Mouse (Mus musculus): ENCODE data around the gene Sgpl1. TPM values are rescaled to one million over a fixed set of nuclear protein-coding genes. Genes with fewer than 3 reads are reported as not detected.

The Sgpl1 gene
- polyA plus RNA-seq, 1 experiment from 2014 or later: 33.7 TPM

- H3K4me2 ChIP-seq (replicated peaks; ENCODE audit: low read depth, low read length): no peak overlapping the region
- H3K36me3 ChIP-seq (ENCODE audit: insufficient read depth, low read length): no peaks in the 10 kb centered on the region
- no peaks in the 10 kb centered on the region for H3K4me1 ChIP-seq (ENCODE audit: insufficient read depth, low read depth, low read length)
- ATAC-seq (peak; percentile 47), DNase-seq (ENCODE audit: low spot score) (peak; percentile 5)
- no peaks in the 10 kb centered on the region for H3K27me3 ChIP-seq (replicated peaks; ENCODE audit: insufficient read depth, low read length)
- H3K9me3 ChIP-seq (ENCODE audit: low read length): no peaks in the 10 kb centered on the region
- H3K9ac ChIP-seq (replicated peaks; ENCODE audit: low read depth): no peak overlapping the region
- H3K27ac ChIP-seq (ENCODE audit: low read length): no peak overlapping the region
- no peak overlapping the region for H3K4me3 ChIP-seq (ENCODE audit: low read depth, low read length)
- 22% methylated on average over 13 of the region's 13 CpGs for WGBS
- TF ChIP-seq CTCF (IDR thresholded peaks at IDR 0.05) (no peak), EP300 (IDR thresholded peaks at IDR 0.05) (no peak)
These were observed 78.3 kb downstream of the Sgpl1 start for GRCm38 (mm10) chr10:61069248-61069647.

DNA sequence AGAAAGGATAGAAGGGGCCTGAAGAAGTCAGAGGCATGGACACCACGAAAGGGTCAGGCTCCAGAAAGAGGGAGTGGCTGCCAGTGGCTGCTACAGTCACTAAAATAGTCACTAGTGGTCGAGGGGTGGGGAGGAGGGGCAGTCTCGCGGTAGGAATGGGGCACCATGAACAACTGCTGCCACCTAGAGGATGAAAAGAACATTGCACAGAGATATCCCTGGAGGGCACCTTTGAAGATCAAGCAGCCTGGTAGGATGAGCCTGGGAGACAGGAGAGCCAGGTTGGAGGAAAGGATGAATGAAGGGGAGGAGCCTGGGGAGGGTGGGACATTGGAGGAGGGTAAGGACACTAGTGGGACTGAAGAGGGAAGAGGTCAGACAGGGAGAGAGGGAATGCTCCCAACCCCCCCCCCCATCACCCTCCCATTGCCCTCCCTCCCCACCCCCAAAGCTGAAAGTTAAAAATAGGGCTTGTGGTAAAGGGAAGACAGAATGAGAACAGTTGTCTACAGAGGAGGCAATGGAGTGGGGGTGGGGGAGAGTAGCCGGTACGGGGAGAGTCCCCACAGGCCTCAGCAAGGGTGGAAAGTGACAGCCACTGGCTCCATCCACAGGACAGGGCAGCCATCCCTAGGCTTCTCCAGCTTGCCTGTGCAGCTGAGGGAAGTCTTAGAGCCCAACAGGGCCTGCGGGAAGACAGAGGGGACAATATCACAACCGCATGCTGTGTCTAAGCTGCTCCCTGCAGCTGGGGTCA lies 78.9 kb downstream of the Sgpl1 start:
- Histone ChIP-seq H3K36me3 (ENCODE audit: insufficient read depth, low read length) (no peaks in the 10 kb centered on the region), H3K27ac (ENCODE audit: low read length) (no peak overlapping the region), H3K27me3 (replicated peaks; ENCODE audit: insufficient read depth, low read length) (no peaks in the 10 kb centered on the region), H3K9ac (replicated peaks; ENCODE audit: low read depth) (no peak overlapping the region), H3K4me1 (ENCODE audit: insufficient read depth, low read depth, low read length) (no peaks in the 10 kb centered on the region), H3K9me3 (ENCODE audit: low read length) (no peaks in the 10 kb centered on the region), H3K4me3 (ENCODE audit: low read depth, low read length) (no peak overlapping the region), H3K4me2 (replicated peaks; ENCODE audit: low read depth, low read length) (peak overlapping the region; percentile 25; the same call in 1 of the 2 replicates)
- TF ChIP-seq CTCF (IDR thresholded peaks at IDR 0.05): peak; percentile 91
- no peak for TF ChIP-seq EP300 (IDR thresholded peaks at IDR 0.05)
- 13% methylated on average over 8 of the region's 8 CpGs for WGBS
- ATAC-seq (peak; percentile 49), DNase-seq (ENCODE audit: low spot score) (peak; percentile 71)

- WGBS: 54% methylated on average over 13 of the region's 13 CpGs
- DNase-seq (ENCODE audit: low spot score) (peak; percentile 19), ATAC-seq (0 out of 2 replicates have a peak, but pooled peaks have one; percentile 20)
- Histone ChIP-seq H3K9me3 (ENCODE audit: low read length) (no peaks in the 10 kb centered on the region), H3K4me3 (ENCODE audit: low read depth, low read length) (no peak overlapping the region), H3K27me3 (replicated peaks; ENCODE audit: insufficient read depth, low read length) (no peaks in the 10 kb centered on the region), H3K36me3 (ENCODE audit: insufficient read depth, low read length) (no peaks in the 10 kb centered on the region), H3K4me1 (ENCODE audit: insufficient read depth, low read depth, low read length) (no peaks in the 10 kb centered on the region), H3K4me2 (replicated peaks; ENCODE audit: low read depth, low read length) (no peak overlapping the region), H3K9ac (replicated peaks; ENCODE audit: low read depth) (no peak overlapping the region), H3K27ac (ENCODE audit: low read length) (no peak overlapping the region)
- TF ChIP-seq CTCF (IDR thresholded peaks at IDR 0.05): no peak
- no peak for TF ChIP-seq EP300 (IDR thresholded peaks at IDR 0.05)
These were observed 82.1 kb downstream of the Sgpl1 start for GRCm38 (mm10) chr10:61065287-61066005.

GRCm38 (mm10) chr10:61064635-61065034 lies 82.9 kb downstream of the Sgpl1 start:
- Histone ChIP-seq H3K4me2 (replicated peaks; ENCODE audit: low read depth, low read length) (no peak overlapping the region), H3K27me3 (replicated peaks; ENCODE audit: insufficient read depth, low read length) (no peaks in the 10 kb centered on the region), H3K9me3 (ENCODE audit: low read length) (no peaks in the 10 kb centered on the region), H3K36me3 (ENCODE audit: insufficient read depth, low read length) (no peaks in the 10 kb centered on the region), H3K4me1 (ENCODE audit: insufficient read depth, low read depth, low read length) (no peaks in the 10 kb centered on the region), H3K9ac (replicated peaks; ENCODE audit: low read depth) (no peak overlapping the region), H3K4me3 (ENCODE audit: low read depth, low read length) (no peak overlapping the region), H3K27ac (ENCODE audit: low read length) (no peak overlapping the region)
- WGBS: 26% methylated on average over 8 of the region's 8 CpGs
- TF ChIP-seq CTCF (IDR thresholded peaks at IDR 0.05) (no peak), EP300 (IDR thresholded peaks at IDR 0.05) (no peak)
- ATAC-seq: peak; percentile 52
- peak; percentile 13 for DNase-seq (ENCODE audit: low spot score)

DNA sequence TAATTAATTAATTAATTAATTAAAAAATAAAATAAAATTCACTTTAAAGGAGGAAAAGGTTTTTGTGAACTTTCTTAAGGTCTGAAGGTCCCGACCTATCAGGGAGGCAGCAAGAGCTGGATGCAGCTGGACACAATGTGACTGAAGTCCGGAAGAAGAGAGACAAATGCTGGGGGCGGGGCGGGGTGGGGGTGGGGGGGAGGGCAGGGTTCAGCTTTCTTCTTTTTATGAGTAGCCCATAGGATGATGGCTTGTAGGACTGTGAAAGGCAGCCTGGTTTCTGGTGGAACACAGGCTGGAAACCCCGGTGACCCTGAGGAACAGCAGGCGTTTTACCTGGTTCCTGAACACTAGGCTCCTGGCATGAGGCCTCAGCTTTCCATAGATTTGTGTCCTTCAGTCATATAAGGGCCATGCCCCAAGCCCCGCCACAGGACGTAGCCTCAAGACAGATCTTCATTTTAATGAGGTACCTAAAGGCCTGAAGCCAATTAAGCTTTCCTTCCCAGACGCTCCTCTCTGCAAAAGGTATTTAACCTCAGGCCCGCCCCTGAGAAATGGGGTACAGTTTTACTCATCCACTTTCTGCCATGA lies 84.1 kb downstream of the Sgpl1 start:
- TF ChIP-seq EP300 (IDR thresholded peaks at IDR 0.05) (no peak), CTCF (IDR thresholded peaks at IDR 0.05) (no peak)
- Histone ChIP-seq H3K9ac (replicated peaks; ENCODE audit: low read depth) (no peak overlapping the region), H3K4me2 (replicated peaks; ENCODE audit: low read depth, low read length) (no peak overlapping the region), H3K27me3 (replicated peaks; ENCODE audit: insufficient read depth, low read length) (no peaks in the 10 kb centered on the region), H3K4me3 (ENCODE audit: low read depth, low read length) (no peak overlapping the region), H3K4me1 (ENCODE audit: insufficient read depth, low read depth, low read length) (no peaks in the 10 kb centered on the region), H3K9me3 (ENCODE audit: low read length) (no peaks in the 10 kb centered on the region), H3K36me3 (ENCODE audit: insufficient read depth, low read length) (no peaks in the 10 kb centered on the region), H3K27ac (ENCODE audit: low read length) (no peak overlapping the region)
- 85% methylated on average over 10 of the region's 10 CpGs for WGBS
- no peak for DNase-seq (ENCODE audit: low spot score)
- ATAC-seq: no peak

GRCm38 (mm10) chr10:61059543-61060110 lies 87.9 kb downstream of the Sgpl1 start:
- ATAC-seq: no peak
- H3K9me3 ChIP-seq (ENCODE audit: low read length): no peaks in the 10 kb centered on the region
- no peak overlapping the region for H3K27ac ChIP-seq (ENCODE audit: low read length)
- 23% methylated on average over 6 of the region's 6 CpGs for WGBS
- H3K9ac ChIP-seq (replicated peaks; ENCODE audit: low read depth): no peak overlapping the region
- H3K4me1 ChIP-seq (ENCODE audit: insufficient read depth, low read depth, low read length): no peaks in the 10 kb centered on the region
- H3K4me3 ChIP-seq (ENCODE audit: low read depth, low read length): no peak overlapping the region
- no peaks in the 10 kb centered on the region for H3K27me3 ChIP-seq (replicated peaks; ENCODE audit: insufficient read depth, low read length)
- H3K36me3 ChIP-seq (ENCODE audit: insufficient read depth, low read length): no peaks in the 10 kb centered on the region
- DNase-seq (ENCODE audit: low spot score): peak; percentile 11
- no peak overlapping the region for H3K4me2 ChIP-seq (replicated peaks; ENCODE audit: low read depth, low read length)
- TF ChIP-seq EP300 (IDR thresholded peaks at IDR 0.05) (no peak), CTCF (IDR thresholded peaks at IDR 0.05) (no peak)
